12 mouse cellular contexts compared by ENCODE assay signal in genomic region chr12:21166884-21167575, GRCm38 (mm10).
DNase-seq lines count a peak whose midpoint lies in the region; ATAC-seq and TF ChIP-seq lines count a peak whose summit lies in the region.
"Had no signal": no experiment of that assay in that cellular context is flagged by ENCODE, and none has a peak within 500 bp of the region (broad histone marks: within the 10 kb centered on the region; RNA-seq: fewer than 3 reads in every experiment).

No protein-coding gene starts in this region.

- 0 out of 2 replicates have a peak overlapping the region, but pooled peaks have one; percentile 27 for H3K27ac ChIP-seq in kidney, embryonic 16.5 days (ENCODE audit: low read length)
- no peak overlapping the region for H3K27ac ChIP-seq in CH12.LX (ENCODE audit: insufficient read depth, low read depth)

- TF ChIP-seq RAD21 in CH12.LX (IDR thresholded peaks at IDR 0.05; ENCODE audit: low read depth, low read length), result no peak

- H3K79me2 ChIP-seq in CH12.LX (replicated peaks; ENCODE audit: control insufficient read depth, extremely low read depth, insufficient read depth, poor library complexity, severe bottlenecking), result no peaks in the 10 kb centered on the region

- DNase-seq in kidney, postnatal 4 days, result no peak
- DNase-seq in CH12.LX (ENCODE audit: extremely low read depth) (no peak), adipocyte (ENCODE audit: low spot score) (no peak)
- peak; percentile 65 for DNase-seq in splenic B cell, adult 2 months (ENCODE audit: low read depth, low spot score)
- DNase-seq in frontal cortex, postnatal 10 days (ENCODE audit: low spot score in 2 of 2), result no peak
- no peak for DNase-seq in cerebellum, adult 18-20 months
- DNase-seq: cerebellum, adult 11 months; left cerebral cortex, postnatal 4 days had no signal

- TF ChIP-seq POLR2A in CH12.LX (IDR thresholded peaks at IDR 0.05; ENCODE audit: low read depth, low read length), result no peak

- peaks cover 18% of the 10 kb centered on the region for H3K36me3 ChIP-seq in kidney, embryonic 16.5 days (ENCODE audit: insufficient read depth, low read length)
- no peaks in the 10 kb centered on the region for H3K36me3 ChIP-seq in CH12.LX (replicated peaks in 1 of 2; ENCODE audit: control insufficient read depth in 1 of 2, insufficient read depth in 1 of 2, low read length in 1 of 2)
- no peaks in the 10 kb centered on the region for H3K36me3 ChIP-seq in splenic B cell, adult 2 months (ENCODE audit: control insufficient read depth, insufficient read depth, low read length, poor library complexity, severe bottlenecking)

- ATAC-seq in kidney, embryonic 16.5 days (ENCODE audit: low FRiP score, low TSS enrichment), result no peak
- peak; percentile 60 for ATAC-seq in common myeloid progenitor, adult 5-6 weeks (replicated peaks; ENCODE audit: low read depth, poor library complexity, severe bottlenecking)

- TF ChIP-seq CTCF in CH12.LX (conservative IDR thresholded peaks at IDR 0.05 in 1 of 2, IDR thresholded peaks at IDR 0.05 in 1 of 2; ENCODE audit: low read depth in 2 of 2, low read length in 2 of 2), result no peak

- dilution Hi-C loops in CH12.LX (cut with MboI; ENCODE audit: extremely low pct_ligation_motif_present, extremely low pct_unique_long_range_greater_than_20kb, low sequenced_read_pairs), result no loop called here

- H3K9me3 ChIP-seq in kidney, embryonic 16.5 days (ENCODE audit: low read length), result no peaks in the 10 kb centered on the region
- H3K9me3 ChIP-seq in CH12.LX (replicated peaks; ENCODE audit: low read length), result no peaks in the 10 kb centered on the region

- H3K27me3 ChIP-seq in kidney, embryonic 16.5 days (ENCODE audit: insufficient read depth, low read length), result no peaks in the 10 kb centered on the region
- H3K27me3 ChIP-seq in CH12.LX (replicated peaks), result no peaks in the 10 kb centered on the region
- H3K27me3 ChIP-seq in splenic B cell, adult 2 months (ENCODE audit: control insufficient read depth, insufficient read depth, low read length, poor library complexity, severe bottlenecking), result no peaks in the 10 kb centered on the region
- H3K27me3 ChIP-seq: kidney, embryonic 15.5 days had no signal

- no peak overlapping the region for H3K9ac ChIP-seq in kidney, embryonic 16.5 days (replicated peaks; ENCODE audit: low read length)
- H3K9ac ChIP-seq in CH12.LX (ENCODE audit: insufficient read depth, low read depth), result no peak overlapping the region
- H3K9ac ChIP-seq: kidney, embryonic 15.5 days had no signal

- in situ Hi-C loops in CH12.LX (cut with MboI; ENCODE audit: low pct_ligation_motif_present, low pct_unique_long_range_greater_than_20kb, low sequenced_read_pairs), result no loop called here

- H3K4me1 ChIP-seq in kidney, embryonic 16.5 days (ENCODE audit: insufficient read depth, low read length), result peaks cover 49% of the 10 kb centered on the region
- H3K4me1 ChIP-seq in CH12.LX (ENCODE audit: control insufficient read depth in 1 of 2, insufficient read depth in 2 of 2), result peaks cover 7 to 34% of the 10 kb centered on the region in 2 experiments

- H3K4me3 ChIP-seq in kidney, embryonic 16.5 days (ENCODE audit: low read length), result no peak overlapping the region
- no peak overlapping the region for H3K4me3 ChIP-seq in CH12.LX (replicated peaks in 1 of 3; ENCODE audit: low read depth in 2 of 3, low read length in 2 of 3, poor library complexity in 1 of 3)
- H3K4me3 ChIP-seq: erythroblast, embryonic 14.5 days; kidney, embryonic 15.5 days had no signal

- H3K4me2 ChIP-seq in kidney, embryonic 16.5 days (replicated peaks; ENCODE audit: low read depth, low read length), result no peak overlapping the region
- no peak overlapping the region for H3K4me2 ChIP-seq in CH12.LX (ENCODE audit: insufficient read depth, low read depth, poor library complexity, severe bottlenecking)
- H3K4me2 ChIP-seq: kidney, embryonic 15.5 days had no signal

- no peak for TF ChIP-seq EP300 in CH12.LX (IDR thresholded peaks at IDR 0.05; ENCODE audit: low read length)

- WGBS in kidney, embryonic 16.5 days, result 15% methylated on average over 6 of the region's 6 CpGs

TF ChIP-seq in CH12.LX, 34 proteins besides CTCF, POLR2A, EP300 and RAD21:
- 0 out of 2 replicates have a peak, but pooled peaks have one; percentile 23 for TF ChIP-seq MAX (IDR thresholded peaks at IDR 0.05; ENCODE audit: low read length)
- TF ChIP-seq ZKSCAN1 (IDR thresholded peaks at IDR 0.05; ENCODE audit: borderline replicate concordance, low read depth, low read length), result peak; percentile 82
- TF ChIP-seq USF1 (IDR thresholded peaks at IDR 0.05; ENCODE audit: low read depth, low read length), result peak; percentile 17; the same call in 1 of the 2 replicates
- peak; percentile 36; the same call in 1 of the 2 replicates for TF ChIP-seq BHLHE40 (IDR thresholded peaks at IDR 0.05; ENCODE audit: low read depth, low read length)
- TF ChIP-seq TBP (conservative IDR thresholded peaks at IDR 0.05; ENCODE audit: low read depth, low read length), result no peak
